Mouse (Mus musculus) MEL (cell line): Measurements from ENCODE around the gene Polr3a. TPM values are rescaled to one million over a fixed set of nuclear protein-coding genes. Genes with fewer than 3 reads are reported as not detected.

Source experiments
- DNase-seq: peaks from one replicate; pipeline ENCODE4 v3.0.0; 2011; ENCODE audit warnings: low read depth, low spot score
- H3K27ac ChIP-seq: 2 replicates; pipeline ENCODE4 v1.5.1; 2012; ENCODE audit warnings: low read depth, mild to moderate bottlenecking, control low read depth, low read length, moderate library complexity; ENCODE audit not compliant: control insufficient read depth
- H3K27me3 ChIP-seq, 2 experiments: fragments of 150-350 bp in 1 of 2; sonication (generic) in 1 of 2; 2 replicates each; pipeline ENCODE4 v1.6.1; 2012; ENCODE audit warnings: low read length in 2 of 2, mild to moderate bottlenecking in 2 of 2, improper control_type of control experiment in 1 of 2, moderate library complexity in 1 of 2; ENCODE audit not compliant: insufficient read depth in 2 of 2, control insufficient read depth in 1 of 2
- H3K36me3 ChIP-seq, 2 experiments: 2 replicates each; pipeline ENCODE4 v1.6.1; 2012 to 2014; ENCODE audit warnings: low read length in 2 of 2, improper control_type of control experiment in 1 of 2, inconsistent platforms in 1 of 2, mild to moderate bottlenecking in 1 of 2; ENCODE audit not compliant: insufficient read depth in 2 of 2, control insufficient read depth in 1 of 2
- H3K4me1 ChIP-seq, 2 experiments: fragments of 150-350 bp in 1 of 2; sonication (generic) in 1 of 2; 2 replicates each; pipeline ENCODE4 v1.6.1; 2012; ENCODE audit warnings: low read length in 2 of 2, improper control_type of control experiment in 1 of 2, mild to moderate bottlenecking in 1 of 2; ENCODE audit not compliant: insufficient read depth in 2 of 2, control insufficient read depth in 1 of 2
- H3K4me3 ChIP-seq, 2 experiments: fragments of 150-350 bp in 1 of 2; sonication (generic) in 1 of 2; 2 replicates each; pipeline ENCODE4 v1.5.1; 2012; ENCODE audit warnings: low read depth in 2 of 2, low read length in 2 of 2, mild to moderate bottlenecking in 2 of 2, moderate library complexity in 2 of 2, control low read depth in 1 of 2, improper control_type of control experiment in 1 of 2; ENCODE audit not compliant: control insufficient read depth in 1 of 2, insufficient read depth in 1 of 2
- H3K79me2 ChIP-seq: 2 replicates; pipeline ENCODE4 v1.6.1; 2012; ENCODE audit warnings: mild to moderate bottlenecking, low read length, moderate library complexity; ENCODE audit not compliant: control insufficient read depth, poor library complexity, insufficient read depth
- H3K9ac ChIP-seq: 2 replicates; pipeline ENCODE4 v1.6.1; 2012; ENCODE audit warnings: low read depth, mild to moderate bottlenecking, control low read depth, low read length, moderate library complexity; ENCODE audit not compliant: control insufficient read depth, poor library complexity, severe bottlenecking
- H3K9me3 ChIP-seq: fragments of 150-350 bp; sonication (generic); replicated peaks from 2 replicates; pipeline ENCODE4 v1.6.1; 2012; ENCODE audit warnings: mild to moderate bottlenecking, low read length, improper control_type of control experiment, moderate library complexity; ENCODE audit not compliant: insufficient read depth
- CHD1 ChIP-seq: IDR thresholded peaks from 2 replicates; pipeline ENCODE4 v1.6.1; 2012; ENCODE audit warnings: low read depth, mild to moderate bottlenecking, inconsistent platforms, low read length, improper control_type of control experiment
- CTCF ChIP-seq, 3 experiments: IDR thresholded peaks in 2 of 3; conservative IDR thresholded peaks in 1 of 3; 2 replicates each; pipeline ENCODE4 v1.5.1; 2011 to 2012; ENCODE audit warnings: low read length in 3 of 3, low read depth in 2 of 3, mild to moderate bottlenecking in 2 of 3, improper control_type of control experiment in 1 of 3, inconsistent platforms in 1 of 3, mixed read lengths in 1 of 3, moderate library complexity in 1 of 3; ENCODE audit not compliant: control insufficient read depth in 1 of 3, insufficient read depth in 1 of 3, poor library complexity in 1 of 3, severe bottlenecking in 1 of 3
- GABPA ChIP-seq: IDR thresholded peaks from 2 replicates; pipeline ENCODE4 v1.6.1; 2012; ENCODE audit warnings: low read depth, mild to moderate bottlenecking, inconsistent platforms, low read length, improper control_type of control experiment, moderate library complexity
- GATA1 ChIP-seq: IDR thresholded peaks from 2 replicates; pipeline ENCODE4 v1.6.1; 2011; ENCODE audit warnings: low read depth, low read length, improper control_type of control experiment
- MEF2A ChIP-seq: IDR thresholded peaks from 2 replicates; pipeline ENCODE4 v1.6.1; 2014; ENCODE audit warnings: low read depth, mild to moderate bottlenecking, inconsistent platforms, low read length, improper control_type of control experiment; ENCODE audit not compliant: poor library complexity, insufficient replicate concordance, severe bottlenecking; ENCODE audit errors: extremely low read depth
- NRF1 ChIP-seq: IDR thresholded peaks from 2 replicates; pipeline ENCODE4 v1.6.1; 2014; ENCODE audit warnings: low read depth, mild to moderate bottlenecking, inconsistent platforms, low read length, improper control_type of control experiment, moderate library complexity; ENCODE audit not compliant: poor library complexity, insufficient read depth, severe bottlenecking
- POLR2A ChIP-seq, 2 experiments: IDR thresholded peaks; 2 replicates each; pipeline ENCODE4 v1.6.1; 2011 to 2012; ENCODE audit warnings: low read length in 2 of 2, mild to moderate bottlenecking in 2 of 2, control low read depth in 1 of 2, improper control_type of control experiment in 1 of 2, low read depth in 1 of 2, moderate library complexity in 1 of 2; ENCODE audit not compliant: control insufficient read depth in 1 of 2, insufficient read depth in 1 of 2, poor library complexity in 1 of 2
- RAD21 ChIP-seq: IDR thresholded peaks from 2 replicates; pipeline ENCODE4 v1.6.1; 2011; ENCODE audit warnings: mild to moderate bottlenecking, low read depth, low read length, improper control_type of control experiment
- SIN3A ChIP-seq: IDR thresholded peaks from 2 replicates; pipeline ENCODE4 v1.6.1; 2012; ENCODE audit warnings: low read length, improper control_type of control experiment, inconsistent platforms
- SMC3 ChIP-seq: IDR thresholded peaks from 2 replicates; pipeline ENCODE4 v1.6.1; 2011; ENCODE audit warnings: low read depth, low read length, improper control_type of control experiment
- USF1 ChIP-seq: IDR thresholded peaks from 2 replicates; pipeline ENCODE4 v1.6.1; 2014; ENCODE audit warnings: low read depth, mild to moderate bottlenecking, inconsistent platforms, low read length, improper control_type of control experiment, moderate library complexity
- ZC3H11A ChIP-seq: IDR thresholded peaks from 2 replicates; pipeline ENCODE4 v1.6.1; 2012; ENCODE audit warnings: low read depth, mild to moderate bottlenecking, inconsistent platforms, low read length, improper control_type of control experiment
- polyA plus RNA-seq, 2 experiments: library from polyadenylated mRNA; stranded (reverse) in 1 of 2; unstranded in 1 of 2; fragments of >175 nt in 1 of 2; fragments of >200 nt in 1 of 2; gene quantifications; 2 replicates each; pipeline versions ENCODE4 v1.2.1 to v1.2.4; 2012; ENCODE audit warnings: low replicate concordance in 2 of 2, low read depth in 1 of 2; ENCODE audit not compliant: insufficient read length in 2 of 2, insufficient read depth in 1 of 2, missing spikeins in 1 of 2
- total RNA-seq: library from RNA; depleted of rRNA; stranded (reverse); fragments of 300-350 nt; gene quantifications from 2 replicates; pipeline ENCODE4 v1.2.3, GENCODE M21; 2012

Gene Polr3a
- total and polyA plus RNA-seq, 3 experiments, result 22.8 to 26.6 TPM; not detected in 1

DNA sequence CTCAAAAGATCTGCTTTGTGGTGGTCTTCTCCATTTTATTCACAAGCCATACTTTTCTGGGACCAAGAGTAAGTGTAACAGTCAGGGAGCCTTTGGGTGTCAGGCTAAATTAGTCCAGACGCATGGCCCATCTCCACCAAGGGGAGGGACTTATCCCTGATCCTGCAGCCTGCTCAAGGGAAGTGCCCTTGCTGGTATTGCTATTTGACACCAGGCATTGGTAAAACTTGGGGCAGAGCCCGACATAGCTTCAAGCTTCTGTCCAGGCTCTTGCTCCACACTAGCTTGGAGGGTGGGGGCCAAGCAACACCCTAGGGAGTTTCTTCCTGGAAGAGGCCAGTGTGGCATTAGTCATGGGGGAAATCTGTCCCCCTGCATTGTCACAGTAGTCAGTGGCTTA, 23.8 kb upstream of the Polr3a start:
- Histone ChIP-seq H3K9ac (no peak overlapping the region), H3K4me1 (no peaks in the 10 kb centered on the region)

DNA sequence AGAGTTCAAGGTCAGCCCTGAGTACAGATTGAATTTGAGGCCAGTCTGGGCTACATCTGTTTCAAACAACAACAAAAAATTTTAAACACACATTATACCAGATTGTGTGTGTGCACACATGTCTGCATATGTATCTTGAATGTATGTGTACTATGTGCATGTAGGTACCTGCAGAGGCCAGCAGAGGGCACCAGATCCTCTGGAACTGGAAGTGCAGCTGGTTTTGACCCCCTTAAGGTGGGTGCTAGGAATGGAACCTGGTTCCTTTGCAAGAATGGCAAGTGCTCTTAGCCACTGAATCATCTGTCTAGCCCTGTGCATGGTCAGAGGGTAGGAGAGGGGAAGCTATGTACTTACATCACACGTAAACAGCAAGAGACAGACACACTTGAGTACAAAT, 23.4 kb upstream of the Polr3a start:
- TF ChIP-seq SMC3 (peak; percentile 46), RAD21 (peak; percentile 57), CTCF (IDR thresholded peaks at IDR 0.05 in 2 of 3, conservative IDR thresholded peaks at IDR 0.05 in 1 of 3; ENCODE audit: control insufficient read depth in 1 of 3, insufficient read depth in 1 of 3, low read depth in 2 of 3, low read length in 3 of 3, poor library complexity in 1 of 3, severe bottlenecking in 1 of 3) (peak; percentile 61 to 72 (median 63)), NRF1 (no peak), ZC3H11A (0 out of 2 replicates have a peak, but pooled peaks have one; percentile 8)
- TF ChIP-seq, all 39 proteins: peak for 4
- no peaks in the 10 kb centered on the region for H3K4me1 ChIP-seq
- H3K9me3 ChIP-seq, result no peaks in the 10 kb centered on the region
- H3K27ac ChIP-seq, result no peak overlapping the region
- no peak overlapping the region for H3K4me3 ChIP-seq
- no peaks in the 10 kb centered on the region for H3K79me2 ChIP-seq
- no peaks in the 10 kb centered on the region for H3K27me3 ChIP-seq
- DNase-seq, result peak; percentile 43
- no peaks in the 10 kb centered on the region for H3K36me3 ChIP-seq
- H3K9ac ChIP-seq, result no peak overlapping the region

More for the DNA sequence above, 23.8 kb upstream of the Polr3a start:
- Histone ChIP-seq H3K4me3 (no peak overlapping the region), H3K79me2 (no peaks in the 10 kb centered on the region)
- DNase-seq, result no peak
- no peak for TF ChIP-seq MEF2A
- no peak for TF ChIP-seq CHD1
- TF ChIP-seq USF1, result no peak
- no peak for TF ChIP-seq GATA1
- TF ChIP-seq POLR2A (IDR thresholded peaks at IDR 0.05; ENCODE audit: control insufficient read depth in 1 of 2, insufficient read depth in 1 of 2, low read depth in 1 of 2, low read length in 2 of 2, poor library complexity in 1 of 2), result no peak
- TF ChIP-seq GABPA, result no peak
- TF ChIP-seq, all 39 proteins: peak for 0
- no peaks in the 10 kb centered on the region for H3K36me3 ChIP-seq
- no peak overlapping the region for H3K27ac ChIP-seq
- H3K27me3 ChIP-seq, result no peaks in the 10 kb centered on the region
- no peaks in the 10 kb centered on the region for H3K9me3 ChIP-seq

DNA sequence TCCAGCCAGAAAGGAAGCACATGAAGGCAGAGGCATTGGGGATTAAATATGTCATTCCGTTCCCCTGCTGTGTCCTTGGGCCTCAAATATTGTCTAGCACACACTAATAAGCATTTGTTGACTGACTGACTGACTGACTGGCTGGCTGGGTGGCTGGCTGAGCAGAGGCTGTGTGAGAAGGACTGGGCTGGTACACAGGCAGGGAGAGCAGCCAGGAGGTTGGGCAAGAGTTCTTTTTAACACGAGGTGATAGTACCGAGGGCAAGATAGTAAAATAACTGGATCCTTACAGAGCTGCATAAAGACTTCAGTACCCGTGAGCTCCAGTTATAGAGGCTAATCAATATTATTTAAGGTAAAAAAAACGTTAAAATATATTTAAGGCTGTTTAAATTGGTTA, 22.7 kb upstream of the Polr3a start:
- H3K27me3 ChIP-seq, result no peaks in the 10 kb centered on the region
- H3K79me2 ChIP-seq, result no peaks in the 10 kb centered on the region
- H3K9me3 ChIP-seq, result no peaks in the 10 kb centered on the region
- DNase-seq, result no peak
- no peak overlapping the region for H3K27ac ChIP-seq
- no peak overlapping the region for H3K9ac ChIP-seq
- TF ChIP-seq SIN3A, result no peak
- H3K4me1 ChIP-seq, result no peaks in the 10 kb centered on the region; a peak in 1 of 4 replicates
- no peak overlapping the region for H3K4me3 ChIP-seq
- H3K36me3 ChIP-seq, result no peaks in the 10 kb centered on the region
